11 mouse cellular contexts compared by ENCODE assay signal in the genomic region with DNA sequence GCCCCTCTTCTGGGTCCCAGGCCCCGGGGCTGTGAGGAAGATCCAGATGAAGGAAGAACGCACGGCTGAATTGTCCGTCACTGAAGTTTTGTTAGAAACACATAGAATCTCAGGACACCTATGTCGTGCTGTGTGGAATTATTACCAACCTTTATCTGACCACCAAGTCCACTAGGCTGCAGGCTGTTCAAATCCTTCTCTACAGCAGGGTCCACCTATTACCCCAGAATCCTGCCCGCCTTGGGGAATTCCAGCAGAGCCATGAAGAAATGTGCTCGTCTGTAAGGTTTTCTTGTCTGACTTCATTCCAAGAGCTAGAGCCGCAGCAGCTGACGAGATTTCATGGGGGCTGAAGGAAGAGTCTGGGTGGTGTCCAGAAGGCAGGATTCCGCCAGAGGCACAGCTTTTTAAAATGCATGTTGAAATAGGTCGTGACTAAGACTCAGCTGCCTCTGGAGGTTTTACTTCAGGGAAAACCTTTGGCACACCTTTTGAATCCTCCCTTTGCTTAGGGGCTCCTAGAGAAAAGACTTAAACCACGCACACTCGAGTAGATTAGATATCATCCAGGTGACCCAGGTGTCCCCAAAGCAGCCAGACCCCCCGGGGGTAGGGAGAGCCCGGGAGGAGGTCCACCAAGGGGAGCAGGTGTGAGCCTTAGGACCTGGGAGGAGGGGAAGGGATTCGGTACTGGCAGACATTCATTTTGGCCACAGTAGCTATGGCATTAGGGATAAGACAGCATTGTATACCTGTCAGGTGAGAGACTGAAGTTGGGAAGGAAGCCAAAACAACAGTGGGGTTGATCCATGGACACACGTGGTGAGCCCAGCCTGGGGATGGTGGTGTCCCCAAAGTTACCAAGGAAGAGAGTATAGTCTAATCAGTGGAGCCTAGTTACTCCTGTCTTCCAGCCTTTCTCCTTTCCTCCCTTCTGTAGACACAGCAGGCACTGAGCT.
DNase-seq lines count a peak whose midpoint lies in the region; ATAC-seq and TF ChIP-seq lines count a peak whose summit lies in the region.
"Had no signal": no experiment of that assay in that cellular context is flagged by ENCODE, and none has a peak within 500 bp of the region (broad histone marks: within the 10 kb centered on the region; RNA-seq: fewer than 3 reads in every experiment).

No protein-coding gene starts in this region.

- no peak for ATAC-seq in limb, embryonic 15.5 days (ENCODE audit: insufficient number of reproducible peaks, low FRiP score, low TSS enrichment, low read depth)
- no peak for ATAC-seq in hindbrain, embryonic 13.5 days (ENCODE audit: low FRiP score)

- H3K9ac ChIP-seq in limb, embryonic 15.5 days, result no peak overlapping the region
- no peak overlapping the region for H3K9ac ChIP-seq in hindbrain, embryonic 13.5 days

- 45% methylated on average over 17 of the region's 17 CpGs for WGBS in limb, embryonic 15.5 days
- 72% methylated on average over 17 of the region's 17 CpGs for WGBS in hindbrain, embryonic 13.5 days

- no peak overlapping the region for H3K4me2 ChIP-seq in limb, embryonic 15.5 days
- no peak overlapping the region for H3K4me2 ChIP-seq in hindbrain, embryonic 13.5 days
- H3K4me2 ChIP-seq: liver, embryonic 11.5 days had no signal

- no peak overlapping the region for H3K27ac ChIP-seq in gastrocnemius, adult 2 months
- H3K27ac ChIP-seq in limb, embryonic 15.5 days, result peak overlapping the region; percentile 19; the same call in 1 of the 2 replicates
- no peak overlapping the region for H3K27ac ChIP-seq in hindbrain, embryonic 13.5 days

- no peaks in the 10 kb centered on the region for H3K9me3 ChIP-seq in limb, embryonic 15.5 days
- H3K9me3 ChIP-seq in hindbrain, embryonic 13.5 days, result no peaks in the 10 kb centered on the region; the same call in 1 of the 2 replicates

- H3K27me3 ChIP-seq in limb, embryonic 15.5 days, result no peaks in the 10 kb centered on the region
- no peaks in the 10 kb centered on the region for H3K27me3 ChIP-seq in hindbrain, embryonic 13.5 days

- intact Hi-C loops in gastrocnemius, adult 2 months (cut with DNase I), result no loop called here

- no peak for TF ChIP-seq CTCF in gastrocnemius, adult 2 months (IDR thresholded peaks at IDR 0.05)

- no peak overlapping the region for H3K4me3 ChIP-seq in gastrocnemius, adult 2 months
- no peak overlapping the region for H3K4me3 ChIP-seq in limb, embryonic 15.5 days
- H3K4me3 ChIP-seq in hindbrain, embryonic 13.5 days, result no peak overlapping the region

- H3K4me1 ChIP-seq in limb, embryonic 15.5 days, result peaks cover 14% of the 10 kb centered on the region
- no peaks in the 10 kb centered on the region for H3K4me1 ChIP-seq in hindbrain, embryonic 13.5 days (replicated peaks)

- H3K36me3 ChIP-seq in limb, embryonic 15.5 days, result no peaks in the 10 kb centered on the region
- no peaks in the 10 kb centered on the region for H3K36me3 ChIP-seq in hindbrain, embryonic 13.5 days

- DNase-seq in gastrocnemius, adult 2 months, result peak; percentile 39
- DNase-seq in gastrocnemius, postnatal 10 days, result no peak
- DNase-seq in right cerebral cortex, adult 18-20 months, result peak; percentile 58
- DNase-seq in right cerebral cortex, postnatal 14 days, result no peak
- DNase-seq in layer of hippocampus, postnatal 14 days (ENCODE audit: low spot score in 2 of 2), result no peak
- DNase-seq in cerebellum, postnatal 36 days, result no peak
- DNase-seq: adrenal gland, adult 2 months; kidney, adult 9 months had no signal

Comparison
In these comparisons a context has a peak if more than half of its experiments do, and no peak if none do; other contexts are left out.
1. DNase-seq: peak in gastrocnemius, adult 2 months (single experiment) and right cerebral cortex, adult 18-20 months (single experiment); none in gastrocnemius, postnatal 10 days (single experiment), right cerebral cortex, postnatal 14 days (single experiment), layer of hippocampus, postnatal 14 days (0 of 2) and cerebellum, postnatal 36 days (0 of 2).